Mouse (Mus musculus): ENCODE measurements at regions not wholly inside any gene's neighbourhood (a gene's known extent, or its start where the extent isn't known, plus 50 kb on each side); places are given as distances from the start of the nearest gene placed in this dataset.

- Histone ChIP-seq H3K27ac (no peak overlapping the region), H3K4me3 (no peak overlapping the region)
- TF ChIP-seq CTCF (IDR thresholded peaks at IDR 0.05), result no peak
- intact Hi-C loops (cut with DNase I), result no loop called here
- DNase-seq, result no peak
These were observed 366.2 kb downstream of the Foxo1 start for GRCm38 (mm10) chr3:52634353-52634752.

- no peak for TF ChIP-seq CTCF (IDR thresholded peaks at IDR 0.05)
- no peak overlapping the region for H3K4me3 ChIP-seq
- intact Hi-C loops (cut with DNase I), result no loop called here
- no peak for DNase-seq
- no peak overlapping the region for H3K27ac ChIP-seq
These were observed 365.5 kb downstream of the Foxo1 start for GRCm38 (mm10) chr3:52633491-52634100.

- H3K27ac ChIP-seq, result no peak overlapping the region
- H3K4me3 ChIP-seq, result no peak overlapping the region
- peak; percentile 14; the same call in 1 of the 2 replicates for TF ChIP-seq CTCF (IDR thresholded peaks at IDR 0.05)
- intact Hi-C loops (cut with DNase I), result no loop called here
- no peak for DNase-seq
These were observed 364.5 kb downstream of the Foxo1 start for GRCm38 (mm10) chr3:52632635-52633034.

GRCm38 (mm10) chr3:52630209-52630608 is 362.1 kb downstream of the Foxo1 start:
- intact Hi-C loops (cut with DNase I), result no loop called here
- H3K4me3 ChIP-seq, result no peak overlapping the region
- DNase-seq, result no peak
- no peak for TF ChIP-seq CTCF (IDR thresholded peaks at IDR 0.05)
- no peak overlapping the region for H3K27ac ChIP-seq

- no peak for TF ChIP-seq CTCF (IDR thresholded peaks at IDR 0.05)
- no peak for DNase-seq
- intact Hi-C loops (cut with DNase I), result no loop called here
- H3K4me3 ChIP-seq, result no peak overlapping the region
- H3K27ac ChIP-seq, result no peak overlapping the region
These were observed 357.0 kb downstream of the Foxo1 start for GRCm38 (mm10) chr3:52625125-52625524.

- intact Hi-C loops (cut with DNase I), result no loop called here
- no peak overlapping the region for H3K4me3 ChIP-seq
- no peak overlapping the region for H3K27ac ChIP-seq
- no peak for TF ChIP-seq CTCF (IDR thresholded peaks at IDR 0.05)
- peak; percentile 32 for DNase-seq
These were observed 354.4 kb downstream of the Foxo1 start for GRCm38 (mm10) chr3:52622530-52622929.

GRCm38 (mm10) chr3:52621936-52622335 is 353.8 kb downstream of the Foxo1 start:
- DNase-seq, result no peak
- TF ChIP-seq CTCF (IDR thresholded peaks at IDR 0.05), result no peak
- no peak overlapping the region for H3K27ac ChIP-seq
- no peak overlapping the region for H3K4me3 ChIP-seq
- intact Hi-C loops (cut with DNase I), result no loop called here

- no peak overlapping the region for H3K27ac ChIP-seq
These were observed 350.7 kb downstream of the Foxo1 start for GRCm38 (mm10) chr3:52618925-52619224.

GRCm38 (mm10) chr3:52618212-52618924 is 350.2 kb downstream of the Foxo1 start:
- DNase-seq, result no peak
- intact Hi-C loops (cut with DNase I), result no loop called here
- no peak overlapping the region for H3K27ac ChIP-seq
- H3K4me3 ChIP-seq, result no peak overlapping the region
- no peak for TF ChIP-seq CTCF (IDR thresholded peaks at IDR 0.05)

More at GRCm38 (mm10) chr3:52618925-52619224, 350.7 kb downstream of the Foxo1 start:
- H3K4me3 ChIP-seq, result no peak overlapping the region
- intact Hi-C loops (cut with DNase I), result no loop called here
- no peak for TF ChIP-seq CTCF (IDR thresholded peaks at IDR 0.05)
- no peak for DNase-seq

- no peak for TF ChIP-seq CTCF (IDR thresholded peaks at IDR 0.05)
- Histone ChIP-seq H3K4me3 (no peak overlapping the region), H3K27ac (no peak overlapping the region)
- intact Hi-C loops (cut with DNase I), result no loop called here
- no peak for DNase-seq
These were observed 349.4 kb downstream of the Foxo1 start for GRCm38 (mm10) chr3:52617413-52618149.

GRCm38 (mm10) chr3:52611881-52612280 is 343.7 kb downstream of the Foxo1 start:
- TF ChIP-seq CTCF (IDR thresholded peaks at IDR 0.05), result no peak
- DNase-seq, result no peak
- H3K27ac ChIP-seq, result no peak overlapping the region
- no peak overlapping the region for H3K4me3 ChIP-seq
- intact Hi-C loops (cut with DNase I), result no loop called here

- intact Hi-C loops (cut with DNase I), result no loop called here
- no peak for DNase-seq
- no peak for TF ChIP-seq CTCF (IDR thresholded peaks at IDR 0.05)
- Histone ChIP-seq H3K27ac (no peak overlapping the region), H3K4me3 (no peak overlapping the region)
These were observed 342.3 kb downstream of the Foxo1 start for GRCm38 (mm10) chr3:52610466-52610865.

- no peak for TF ChIP-seq CTCF (IDR thresholded peaks at IDR 0.05)
- peak overlapping the region; percentile 6; the same call in 1 of the 2 replicates for H3K27ac ChIP-seq
- no peak for DNase-seq
- intact Hi-C loops (cut with DNase I), result loop anchor here (5.0 kb wide), 2 partner anchors 34 to 149 kb away; no protein-coding TSS in a partner anchor
- no peak overlapping the region for H3K4me3 ChIP-seq
These were observed 339.9 kb downstream of the Foxo1 start for GRCm38 (mm10) chr3:52608086-52608426.
